Mouse (Mus musculus): Measurements from ENCODE around the gene Cd300ld4. TPM values are rescaled to one million over a fixed set of nuclear protein-coding genes. Genes with fewer than 3 reads are reported as not detected.
"Not testable (repeated sequence)": the region's sequence is repeated elsewhere in the genome, so short reads cannot be mapped to it uniquely, and the experiment has no call there.

Cd300ld4 gene
- total RNA-seq (2021), result under 1 TPM in 1 of 2 experiments, not detected in 1; 0.86 TPM

- not testable (repeated sequence) for DNase-seq (ENCODE audit: extremely low spot score in 1 of 2, low spot score in 1 of 2)
Measured at GRCm38 (mm10) chr11:115026912-115027311, at the start of gene Cd300ld4. TSS of gene Cd300ld4 (minus strand) at chr11:115027012.

GRCm38 (mm10) chr11:115075859-115076258, 49.0 kb upstream of the Cd300ld4 start:
- no peak for DNase-seq (ENCODE audit: extremely low spot score in 1 of 2, low spot score in 1 of 2)

GRCm38 (mm10) chr11:115075407-115075806, 48.6 kb upstream of the Cd300ld4 start:
- no peak for DNase-seq (ENCODE audit: extremely low spot score in 1 of 2, low spot score in 1 of 2)

GRCm38 (mm10) chr11:115073002-115073401, 46.2 kb upstream of the Cd300ld4 start:
- DNase-seq (ENCODE audit: extremely low spot score in 1 of 2, low spot score in 1 of 2), result no peak

GRCm38 (mm10) chr11:115071631-115072294, 45.0 kb upstream of the Cd300ld4 start:
- no peak for DNase-seq (ENCODE audit: extremely low spot score in 1 of 2, low spot score in 1 of 2)

GRCm38 (mm10) chr11:115071015-115071551, 44.3 kb upstream of the Cd300ld4 start:
- no peak for DNase-seq (ENCODE audit: extremely low spot score in 1 of 2, low spot score in 1 of 2)

- DNase-seq (ENCODE audit: extremely low spot score in 1 of 2, low spot score in 1 of 2), result no peak
Measured at GRCm38 (mm10) chr11:115066768-115067167, 40.0 kb upstream of the Cd300ld4 start.

- DNase-seq (ENCODE audit: extremely low spot score in 1 of 2, low spot score in 1 of 2), result no peak
Measured at GRCm38 (mm10) chr11:115062077-115062476, 35.3 kb upstream of the Cd300ld4 start, which contains the start of gene Cd300e. TSS of gene Cd300e (minus strand) at chr11:115062177.

- no peak for DNase-seq (ENCODE audit: extremely low spot score in 1 of 2, low spot score in 1 of 2)
Measured at GRCm38 (mm10) chr11:115059797-115060196, 33.0 kb upstream of the Cd300ld4 start.

GRCm38 (mm10) chr11:115058701-115059100, 31.9 kb upstream of the Cd300ld4 start:
- no peak for DNase-seq (ENCODE audit: extremely low spot score in 1 of 2, low spot score in 1 of 2)

- DNase-seq (ENCODE audit: extremely low spot score in 1 of 2, low spot score in 1 of 2), result no peak
Measured at GRCm38 (mm10) chr11:115054537-115054936, 27.7 kb upstream of the Cd300ld4 start.

- DNase-seq (ENCODE audit: extremely low spot score in 1 of 2, low spot score in 1 of 2), result no peak
Measured at GRCm38 (mm10) chr11:115052991-115053390, 26.2 kb upstream of the Cd300ld4 start.

- no peak for DNase-seq (ENCODE audit: extremely low spot score in 1 of 2, low spot score in 1 of 2)
Measured at GRCm38 (mm10) chr11:115052206-115052605, 25.4 kb upstream of the Cd300ld4 start.

GRCm38 (mm10) chr11:115049282-115049895, 22.6 kb upstream of the Cd300ld4 start:
- peak in 1 of 2 experiments; percentile 22 for DNase-seq (ENCODE audit: extremely low spot score in 1 of 2, low spot score in 1 of 2)

GRCm38 (mm10) chr11:115048259-115048658, 21.4 kb upstream of the Cd300ld4 start, which contains the start of gene Cd300ld3:
TSS of gene Cd300ld3 (minus strand) at chr11:115048409.
- no peak for DNase-seq (ENCODE audit: extremely low spot score in 1 of 2, low spot score in 1 of 2)

- DNase-seq (ENCODE audit: extremely low spot score in 1 of 2, low spot score in 1 of 2), result not testable (repeated sequence)
Measured at GRCm38 (mm10) chr11:115037669-115038068, 10.9 kb upstream of the Cd300ld4 start, which contains the start of gene Cd300ld5. TSS of gene Cd300ld5 (minus strand) at chr11:115037769.

GRCm38 (mm10) chr11:115016093-115016492, 10.7 kb downstream of the Cd300ld4 start, which contains the start of gene Cd300ld2:
TSS of gene Cd300ld2 (minus strand) at chr11:115016193.
- not testable (repeated sequence) for DNase-seq (ENCODE audit: extremely low spot score in 1 of 2, low spot score in 1 of 2)

GRCm38 (mm10) chr11:115004070-115004469, 22.7 kb downstream of the Cd300ld4 start:
- no peak for DNase-seq (ENCODE audit: extremely low spot score in 1 of 2, low spot score in 1 of 2)

- DNase-seq (ENCODE audit: extremely low spot score in 1 of 2, low spot score in 1 of 2), result no peak
Measured at GRCm38 (mm10) chr11:115001474-115002040, 25.3 kb downstream of the Cd300ld4 start, which contains the start of gene Cd300c2. TSS of gene Cd300c2 (minus strand) at chr11:115001880.

- no peak for DNase-seq (ENCODE audit: extremely low spot score in 1 of 2, low spot score in 1 of 2)
Measured at GRCm38 (mm10) chr11:114989793-114990192, 37.0 kb downstream of the Cd300ld4 start, which contains the start of gene Cd300ld. TSS of gene Cd300ld (minus strand) at chr11:114989922.

GRCm38 (mm10) chr11:114981866-114982265, 44.9 kb downstream of the Cd300ld4 start:
- DNase-seq (ENCODE audit: extremely low spot score in 1 of 2, low spot score in 1 of 2), result no peak
